Mouse (Mus musculus) thymus, postnatal 4 days (tissue): ENCODE measurements at regions not wholly inside any gene's neighbourhood (a gene's known extent, or its start where the extent isn't known, plus 50 kb on each side); places are given as distances from the start of the nearest gene placed in this dataset.
A peak's percentile ranks its signal among the peaks of the same experiment; 100 is the strongest.

ENCODE experiments used
- DNase-seq: peaks from one replicate; pipeline ENCODE4 v3.0.0; 2021

DNA sequence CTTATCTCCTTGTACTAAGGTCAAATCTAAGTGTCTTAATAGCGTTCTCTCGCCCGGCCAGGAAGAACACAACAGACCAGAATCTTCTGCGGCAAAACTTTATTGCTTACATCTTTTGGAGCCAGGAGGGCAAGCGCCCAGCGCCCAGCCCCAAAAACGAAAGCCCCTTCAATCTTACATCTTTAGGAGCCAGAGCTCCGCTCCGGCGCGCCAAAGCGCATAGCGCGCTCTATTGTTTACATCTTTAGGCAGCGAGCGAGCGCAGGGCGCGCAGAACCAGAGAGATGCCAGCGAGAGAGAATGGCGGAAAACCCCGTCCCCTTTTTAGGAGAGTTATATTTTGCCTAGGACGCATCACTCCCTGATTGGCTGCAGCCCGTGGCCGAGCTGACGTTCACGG is 373.2 kb upstream of the Gm21477 start:
- DNase-seq = peak; percentile 5
